ENCODE assay signal across 19 mouse cellular contexts in the genomic region with DNA sequence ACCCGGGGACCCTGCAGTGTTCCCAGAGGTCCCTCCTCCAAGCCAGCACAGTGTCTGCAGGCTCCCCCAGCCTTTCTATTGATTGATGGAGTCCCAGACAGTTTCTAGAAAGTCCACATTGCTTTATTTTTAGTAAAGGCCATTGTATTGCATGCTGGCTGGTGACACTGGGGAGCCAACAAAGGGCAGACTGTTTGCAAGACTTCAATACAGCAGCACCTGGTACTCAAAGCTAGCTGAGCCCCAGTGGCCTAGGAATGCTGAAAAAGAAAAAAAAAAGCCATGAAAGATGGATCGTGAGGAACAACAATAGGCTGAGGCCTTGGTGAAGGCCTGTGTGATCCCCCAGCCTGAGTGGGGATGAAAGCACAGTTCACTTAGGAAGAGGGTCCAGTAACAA.
DNase-seq lines count a peak whose midpoint lies in the region; ATAC-seq lines count a peak whose summit lies in the region.
"Had no signal": no experiment of that assay in that cellular context is flagged by ENCODE, and none has a peak within 500 bp of the region (broad histone marks: within the 10 kb centered on the region; RNA-seq: fewer than 3 reads in every experiment).

No protein-coding gene starts in this region.

- no peak overlapping the region for H3K4me3 ChIP-seq in heart, embryonic 10.5 days
- no peak overlapping the region for H3K4me3 ChIP-seq in midbrain, embryonic 12.5 days
- no peak overlapping the region for H3K4me3 ChIP-seq in midbrain, embryonic 11.5 days (ENCODE audit: low read depth, low read length)
- no peak overlapping the region for H3K4me3 ChIP-seq in limb, embryonic 10.5 days
- H3K4me3 ChIP-seq: embryonic facial prominence, embryonic 13.5 days; kidney, embryonic 15.5 days; limb, embryonic 13.5 days; liver, embryonic 13.5 days; stomach, embryonic 15.5 days had no signal

- H3K36me3 ChIP-seq in heart, embryonic 10.5 days: no peaks in the 10 kb centered on the region
- H3K36me3 ChIP-seq in midbrain, embryonic 12.5 days: no peaks in the 10 kb centered on the region
- no peaks in the 10 kb centered on the region for H3K36me3 ChIP-seq in midbrain, embryonic 11.5 days (ENCODE audit: control insufficient read depth, insufficient read depth, low read length)
- H3K36me3 ChIP-seq in limb, embryonic 10.5 days: no peaks in the 10 kb centered on the region
- H3K36me3 ChIP-seq: embryonic facial prominence, embryonic 13.5 days; kidney, embryonic 15.5 days; limb, embryonic 13.5 days; liver, embryonic 13.5 days; stomach, embryonic 15.5 days had no signal

- no peaks in the 10 kb centered on the region for H3K27me3 ChIP-seq in heart, embryonic 10.5 days (ENCODE audit: insufficient read depth, poor library complexity, severe bottlenecking)
- no peaks in the 10 kb centered on the region for H3K27me3 ChIP-seq in midbrain, embryonic 12.5 days
- H3K27me3 ChIP-seq in midbrain, embryonic 11.5 days (ENCODE audit: control insufficient read depth, insufficient read depth, low read length): no peaks in the 10 kb centered on the region
- H3K27me3 ChIP-seq in limb, embryonic 10.5 days (ENCODE audit: low read depth, poor library complexity, severe bottlenecking): no peaks in the 10 kb centered on the region
- H3K27me3 ChIP-seq: embryonic facial prominence, embryonic 13.5 days; kidney, embryonic 15.5 days; limb, embryonic 13.5 days; liver, embryonic 13.5 days; stomach, embryonic 15.5 days had no signal

- no peaks in the 10 kb centered on the region for H3K9me3 ChIP-seq in heart, embryonic 10.5 days
- H3K9me3 ChIP-seq in midbrain, embryonic 12.5 days: no peaks in the 10 kb centered on the region
- no peaks in the 10 kb centered on the region for H3K9me3 ChIP-seq in midbrain, embryonic 11.5 days (ENCODE audit: control insufficient read depth, low read length)
- H3K9me3 ChIP-seq in limb, embryonic 10.5 days (replicated peaks): no peaks in the 10 kb centered on the region
- H3K9me3 ChIP-seq: embryonic facial prominence, embryonic 13.5 days; kidney, embryonic 15.5 days; limb, embryonic 13.5 days; liver, embryonic 13.5 days; stomach, embryonic 15.5 days had no signal

- H3K4me1 ChIP-seq in heart, embryonic 10.5 days: peaks cover 4% of the 10 kb centered on the region; the same call in 1 of the 2 replicates
- peaks cover 9% of the 10 kb centered on the region; the same call in 1 of the 2 replicates for H3K4me1 ChIP-seq in midbrain, embryonic 12.5 days
- H3K4me1 ChIP-seq in midbrain, embryonic 11.5 days (ENCODE audit: control insufficient read depth, insufficient read depth, low read length): peaks cover 5% of the 10 kb centered on the region; the same call in 1 of the 2 replicates
- no peaks in the 10 kb centered on the region for H3K4me1 ChIP-seq in limb, embryonic 10.5 days
- H3K4me1 ChIP-seq: kidney, embryonic 15.5 days; limb, embryonic 13.5 days; liver, embryonic 13.5 days had no signal

- no peak for DNase-seq in heart, embryonic 10.5 days (ENCODE audit: low spot score)
- no peak for DNase-seq in heart, adult 11 months
- DNase-seq in midbrain, embryonic 11.5 days (ENCODE audit: low spot score, missing footprints): no peak
- peak; percentile 52 for DNase-seq in embryo, embryonic 10.5 days (ENCODE audit: low spot score)
- no peak for DNase-seq in limb, embryonic 10.5 days (ENCODE audit: low spot score)
- DNase-seq in kidney, postnatal 25 days: no peak
- DNase-seq: cerebellum, adult 2 months; cerebellum, postnatal 36 days; gastrocnemius, postnatal 25 days; liver, embryonic 13.5 days; right cerebral cortex, postnatal 14 days; spleen, adult 18-20 months had no signal

- no peak overlapping the region for H3K9ac ChIP-seq in midbrain, embryonic 12.5 days (replicated peaks)
- no peak overlapping the region for H3K9ac ChIP-seq in midbrain, embryonic 11.5 days (ENCODE audit: low read length)
- H3K9ac ChIP-seq: embryonic facial prominence, embryonic 13.5 days; kidney, embryonic 15.5 days; limb, embryonic 13.5 days; liver, embryonic 13.5 days; stomach, embryonic 15.5 days had no signal

- H3K27ac ChIP-seq in heart, embryonic 10.5 days: peak overlapping the region; percentile 38; the same call in 1 of the 2 replicates
- peak overlapping the region; percentile 39; the same call in 1 of the 2 replicates for H3K27ac ChIP-seq in midbrain, embryonic 12.5 days (replicated peaks)
- no peak overlapping the region; the same call in 1 of the 2 replicates for H3K27ac ChIP-seq in midbrain, embryonic 11.5 days (ENCODE audit: low read depth, low read length)
- peak overlapping the region; percentile 50; the same call in 1 of the 2 replicates for H3K27ac ChIP-seq in limb, embryonic 10.5 days
- H3K27ac ChIP-seq: embryonic facial prominence, embryonic 13.5 days; hindbrain, postnatal 0 days; kidney, embryonic 15.5 days; limb, embryonic 13.5 days; liver, embryonic 13.5 days; stomach, embryonic 15.5 days had no signal

- peak; percentile 47; the same call in 1 of the 2 replicates for ATAC-seq in midbrain, embryonic 12.5 days (ENCODE audit: low FRiP score, low read depth)
- no peak for ATAC-seq in midbrain, embryonic 11.5 days (ENCODE audit: low FRiP score)
- ATAC-seq: hindbrain, postnatal 0 days; intestine, postnatal 0 days had no signal

- H3K4me2 ChIP-seq in midbrain, embryonic 12.5 days (replicated peaks): no peak overlapping the region
- no peak overlapping the region for H3K4me2 ChIP-seq in midbrain, embryonic 11.5 days
- H3K4me2 ChIP-seq: embryonic facial prominence, embryonic 13.5 days; kidney, embryonic 15.5 days; limb, embryonic 13.5 days; liver, embryonic 13.5 days; stomach, embryonic 15.5 days had no signal

- WGBS in heart, embryonic 10.5 days: 48% methylated on average over 2 of the region's 2 CpGs
- WGBS in midbrain, embryonic 12.5 days: 25% methylated on average over 2 of the region's 2 CpGs
- 32% methylated on average over 2 of the region's 2 CpGs for WGBS in midbrain, embryonic 11.5 days
- WGBS in limb, embryonic 10.5 days: 69% methylated on average over 2 of the region's 2 CpGs
